Mouse (Mus musculus): ENCODE results near the gene Msantd3. TPM values are rescaled to one million over a fixed set of nuclear protein-coding genes. Genes with fewer than 3 reads are reported as not detected.

Gene Msantd3
- total and polyA plus RNA-seq, 3 experiments, result 0.16 TPM; not detected in 2

GRCm38 (mm10) chr4:48536275-48536674 is 3.5 kb upstream of the Msantd3 start:
- ATAC-seq (ENCODE audit: extremely low read depth, insufficient number of reproducible peaks, low FRiP score, poor library complexity, severe bottlenecking), result no peak
- Histone ChIP-seq H3K9me3 (replicated peaks) (peaks cover 5% of the 10 kb centered on the region), H3K4me1 (ENCODE audit: insufficient read depth, low read depth, low read length) (no peaks in the 10 kb centered on the region), H3K4me3 (ENCODE audit: low read depth, low read length) (no peak overlapping the region), H3K27me3 (ENCODE audit: insufficient read depth, low read length) (no peaks in the 10 kb centered on the region), H3K36me3 (replicated peaks) (no peaks in the 10 kb centered on the region)
- no peak for TF ChIP-seq TAL1 (conservative IDR thresholded peaks at IDR 0.05; ENCODE audit: low read depth, low read length)
- no peak for TF ChIP-seq CTCF (IDR thresholded peaks at IDR 0.05; ENCODE audit: low read depth, low read length)
- no peak for TF ChIP-seq GATA2 (IDR thresholded peaks at IDR 0.05; ENCODE audit: borderline replicate concordance, low read depth, low read length)
- no peak for TF ChIP-seq GATA1 (IDR thresholded peaks at IDR 0.05; ENCODE audit: borderline replicate concordance, low read length)
- DNase-seq (ENCODE audit: low spot score), result no peak

- Histone ChIP-seq H3K36me3 (replicated peaks) (no peaks in the 10 kb centered on the region), H3K4me1 (ENCODE audit: insufficient read depth, low read depth, low read length) (no peaks in the 10 kb centered on the region), H3K9me3 (replicated peaks) (peaks cover 5% of the 10 kb centered on the region), H3K27me3 (ENCODE audit: insufficient read depth, low read length) (no peaks in the 10 kb centered on the region), H3K4me3 (ENCODE audit: low read depth, low read length) (no peak overlapping the region)
- TF ChIP-seq CTCF (IDR thresholded peaks at IDR 0.05; ENCODE audit: low read depth, low read length), result no peak
- no peak for TF ChIP-seq POLR2AphosphoS5 (IDR thresholded peaks at IDR 0.05; ENCODE audit: insufficient replicate concordance, low read depth, low read length)
- no peak for TF ChIP-seq TAL1 (conservative IDR thresholded peaks at IDR 0.05; ENCODE audit: low read depth, low read length)
- no peak for TF ChIP-seq GATA1 (IDR thresholded peaks at IDR 0.05; ENCODE audit: borderline replicate concordance, low read length)
- TF ChIP-seq GATA2 (IDR thresholded peaks at IDR 0.05; ENCODE audit: borderline replicate concordance, low read depth, low read length), result no peak
- no peak for ATAC-seq (ENCODE audit: extremely low read depth, insufficient number of reproducible peaks, low FRiP score, poor library complexity, severe bottlenecking)
- no peak for DNase-seq (ENCODE audit: low spot score)
Observed at GRCm38 (mm10) chr4:48537024-48537423, 2.7 kb upstream of the Msantd3 start.

GRCm38 (mm10) chr4:48538581-48538980 is 1.2 kb upstream of the Msantd3 start:
- Histone ChIP-seq H3K4me3 (ENCODE audit: low read depth, low read length) (no peak overlapping the region), H3K9me3 (replicated peaks) (peaks cover 5% of the 10 kb centered on the region), H3K4me1 (ENCODE audit: insufficient read depth, low read depth, low read length) (no peaks in the 10 kb centered on the region), H3K36me3 (replicated peaks) (no peaks in the 10 kb centered on the region), H3K27me3 (ENCODE audit: insufficient read depth, low read length) (no peaks in the 10 kb centered on the region)
- DNase-seq (ENCODE audit: low spot score) (no peak), ATAC-seq (ENCODE audit: extremely low read depth, insufficient number of reproducible peaks, low FRiP score, poor library complexity, severe bottlenecking) (no peak)
- TF ChIP-seq GATA2 (IDR thresholded peaks at IDR 0.05; ENCODE audit: borderline replicate concordance, low read depth, low read length) (no peak), POLR2AphosphoS5 (IDR thresholded peaks at IDR 0.05; ENCODE audit: insufficient replicate concordance, low read depth, low read length) (no peak), CTCF (IDR thresholded peaks at IDR 0.05; ENCODE audit: low read depth, low read length) (no peak), GATA1 (IDR thresholded peaks at IDR 0.05; ENCODE audit: borderline replicate concordance, low read length) (no peak), TAL1 (conservative IDR thresholded peaks at IDR 0.05; ENCODE audit: low read depth, low read length) (no peak)

- Histone ChIP-seq H3K36me3 (replicated peaks) (no peaks in the 10 kb centered on the region), H3K4me1 (ENCODE audit: insufficient read depth, low read depth, low read length) (no peaks in the 10 kb centered on the region), H3K4me3 (ENCODE audit: low read depth, low read length) (no peak overlapping the region), H3K27me3 (ENCODE audit: insufficient read depth, low read length) (no peaks in the 10 kb centered on the region), H3K9me3 (replicated peaks) (peaks cover 5% of the 10 kb centered on the region)
- DNase-seq (ENCODE audit: low spot score), result no peak
- no peak for ATAC-seq (ENCODE audit: extremely low read depth, insufficient number of reproducible peaks, low FRiP score, poor library complexity, severe bottlenecking)
- TF ChIP-seq POLR2AphosphoS5 (IDR thresholded peaks at IDR 0.05; ENCODE audit: insufficient replicate concordance, low read depth, low read length), result no peak
- TF ChIP-seq GATA1 (IDR thresholded peaks at IDR 0.05; ENCODE audit: borderline replicate concordance, low read length), result no peak
- no peak for TF ChIP-seq TAL1 (conservative IDR thresholded peaks at IDR 0.05; ENCODE audit: low read depth, low read length)
- TF ChIP-seq CTCF (IDR thresholded peaks at IDR 0.05; ENCODE audit: low read depth, low read length), result no peak
- no peak for TF ChIP-seq GATA2 (IDR thresholded peaks at IDR 0.05; ENCODE audit: borderline replicate concordance, low read depth, low read length)
Observed at GRCm38 (mm10) chr4:48540576-48541111, 909 bp downstream of the Msantd3 start.

GRCm38 (mm10) chr4:48541526-48542250 is 2.0 kb downstream of the Msantd3 start:
- Histone ChIP-seq H3K4me1 (ENCODE audit: insufficient read depth, low read depth, low read length) (no peaks in the 10 kb centered on the region), H3K27me3 (ENCODE audit: insufficient read depth, low read length) (no peaks in the 10 kb centered on the region), H3K36me3 (replicated peaks) (no peaks in the 10 kb centered on the region), H3K4me3 (ENCODE audit: low read depth, low read length) (no peak overlapping the region), H3K9me3 (replicated peaks) (peaks cover 5% of the 10 kb centered on the region)
- ATAC-seq (ENCODE audit: extremely low read depth, insufficient number of reproducible peaks, low FRiP score, poor library complexity, severe bottlenecking) (no peak), DNase-seq (ENCODE audit: low spot score) (no peak)
- TF ChIP-seq GATA2 (IDR thresholded peaks at IDR 0.05; ENCODE audit: borderline replicate concordance, low read depth, low read length), result no peak
- no peak for TF ChIP-seq GATA1 (IDR thresholded peaks at IDR 0.05; ENCODE audit: borderline replicate concordance, low read length)
- no peak for TF ChIP-seq CTCF (IDR thresholded peaks at IDR 0.05; ENCODE audit: low read depth, low read length)
- no peak for TF ChIP-seq TAL1 (conservative IDR thresholded peaks at IDR 0.05; ENCODE audit: low read depth, low read length)
- no peak for TF ChIP-seq POLR2AphosphoS5 (IDR thresholded peaks at IDR 0.05; ENCODE audit: insufficient replicate concordance, low read depth, low read length)

GRCm38 (mm10) chr4:48542351-48542750 is 2.6 kb downstream of the Msantd3 start:
- no peaks in the 10 kb centered on the region for H3K36me3 ChIP-seq (replicated peaks)
- H3K27me3 ChIP-seq (ENCODE audit: insufficient read depth, low read length), result no peaks in the 10 kb centered on the region
- no peak overlapping the region for H3K4me3 ChIP-seq (ENCODE audit: low read depth, low read length)
- ATAC-seq (ENCODE audit: extremely low read depth, insufficient number of reproducible peaks, low FRiP score, poor library complexity, severe bottlenecking) (no peak), DNase-seq (ENCODE audit: low spot score) (no peak)
- H3K9me3 ChIP-seq (replicated peaks), result peaks cover 5% of the 10 kb centered on the region
- TF ChIP-seq GATA2 (IDR thresholded peaks at IDR 0.05; ENCODE audit: borderline replicate concordance, low read depth, low read length) (no peak), TAL1 (conservative IDR thresholded peaks at IDR 0.05; ENCODE audit: low read depth, low read length) (no peak), CTCF (IDR thresholded peaks at IDR 0.05; ENCODE audit: low read depth, low read length) (no peak), POLR2AphosphoS5 (IDR thresholded peaks at IDR 0.05; ENCODE audit: insufficient replicate concordance, low read depth, low read length) (no peak), GATA1 (IDR thresholded peaks at IDR 0.05; ENCODE audit: borderline replicate concordance, low read length) (no peak)
- H3K4me1 ChIP-seq (ENCODE audit: insufficient read depth, low read depth, low read length), result no peaks in the 10 kb centered on the region
